Mouse (Mus musculus): ENCODE results near the gene Gipc1.

Gene Gipc1

DNA sequence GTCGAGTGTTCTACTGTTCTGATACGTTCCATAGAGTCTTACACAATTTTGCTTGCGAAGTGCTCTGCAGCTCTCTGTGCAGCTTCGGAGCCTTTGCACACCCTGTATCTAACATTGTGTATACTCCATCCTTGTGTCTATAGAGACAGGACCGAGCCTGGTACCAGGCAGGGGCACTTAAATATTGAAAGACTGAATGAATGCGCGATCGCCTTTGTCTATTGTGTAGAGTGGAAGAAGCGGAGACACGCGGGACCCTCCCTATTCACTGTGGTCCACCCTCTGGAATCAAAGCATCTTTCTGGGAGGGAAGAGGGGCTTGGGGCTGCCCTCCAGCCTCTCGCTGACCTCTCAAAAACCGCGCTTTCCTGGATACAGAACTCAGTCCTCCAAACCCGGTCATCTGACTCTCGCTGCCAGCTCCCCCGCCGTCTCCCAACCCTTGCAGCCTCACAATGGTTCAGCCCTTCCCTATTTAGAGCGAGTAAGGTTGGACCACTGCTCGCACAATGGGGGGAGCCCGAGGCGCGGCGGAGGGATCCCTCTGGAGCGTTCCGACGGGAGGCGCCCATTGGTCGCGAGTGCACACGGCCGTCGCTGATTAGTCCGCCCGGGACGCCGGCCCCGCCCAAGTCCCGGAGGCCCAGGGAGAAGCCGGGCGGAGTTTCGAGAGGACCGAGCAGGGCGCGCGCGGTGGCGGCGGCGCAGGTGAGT, at the start of gene Gipc1:
TSS of gene Gipc1 (plus strand) at position 648 of the 714 bp plus-strand sequence.
- peak; percentile 93 for DNase-seq (ENCODE audit: low read depth, low spot score)

DNA sequence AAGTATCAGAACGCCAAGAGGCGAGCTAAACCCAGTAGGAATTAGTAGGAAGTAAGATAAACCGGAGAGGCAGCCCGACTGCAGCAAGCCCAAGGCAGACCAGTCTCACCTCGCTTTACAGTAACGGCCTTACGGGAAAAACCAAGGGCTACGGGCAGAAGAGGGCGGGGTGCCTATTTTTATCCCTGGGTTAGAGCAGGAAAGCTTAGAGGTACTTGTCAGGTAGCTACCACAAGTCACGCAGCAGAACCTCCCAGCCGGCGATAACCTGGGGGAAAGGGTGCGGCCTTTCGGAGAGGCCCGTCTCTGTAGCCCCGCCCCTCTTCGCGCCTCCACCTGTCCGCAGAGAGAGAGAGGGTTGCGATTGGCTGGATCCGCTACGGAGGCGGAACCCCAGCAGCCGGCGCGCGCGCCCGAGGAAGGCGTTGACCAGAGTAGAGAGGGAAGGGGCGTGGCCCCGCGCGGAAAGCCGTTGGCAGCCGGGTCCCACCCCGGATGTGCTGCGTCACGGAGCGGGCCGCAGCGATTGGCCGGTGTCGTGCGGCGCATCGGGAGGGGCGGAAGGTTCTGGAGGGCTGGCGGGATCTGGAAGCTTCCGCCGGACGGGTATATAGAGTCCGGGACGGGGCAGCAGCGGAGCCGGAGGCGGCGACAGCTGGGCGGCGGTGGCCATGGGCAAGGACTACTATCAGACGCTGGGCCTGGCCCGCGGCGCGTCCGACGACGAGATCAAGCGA, 44.6 kb upstream of the Gipc1 start, which contains the start of the genes Tecr and Dnajb1:
TSS of gene Tecr (minus strand) at position 311 of the 737 bp plus-strand sequence.
TSS of gene Dnajb1 (plus strand) at position 533 of the 737 bp plus-strand sequence.
- peak; percentile 99 for DNase-seq (ENCODE audit: low read depth, low spot score)

GRCm38 (mm10) chr8:83608398-83608829, 44.1 kb upstream of the Gipc1 start:
- peak; percentile 75 for DNase-seq (ENCODE audit: low read depth, low spot score)

- no peak for DNase-seq (ENCODE audit: low read depth, low spot score)
These were observed 43.4 kb upstream of the Gipc1 start for GRCm38 (mm10) chr8:83609086-83609485.

- DNase-seq (ENCODE audit: low read depth, low spot score): no peak
These were observed 42.8 kb upstream of the Gipc1 start for GRCm38 (mm10) chr8:83609547-83610180.

DNA sequence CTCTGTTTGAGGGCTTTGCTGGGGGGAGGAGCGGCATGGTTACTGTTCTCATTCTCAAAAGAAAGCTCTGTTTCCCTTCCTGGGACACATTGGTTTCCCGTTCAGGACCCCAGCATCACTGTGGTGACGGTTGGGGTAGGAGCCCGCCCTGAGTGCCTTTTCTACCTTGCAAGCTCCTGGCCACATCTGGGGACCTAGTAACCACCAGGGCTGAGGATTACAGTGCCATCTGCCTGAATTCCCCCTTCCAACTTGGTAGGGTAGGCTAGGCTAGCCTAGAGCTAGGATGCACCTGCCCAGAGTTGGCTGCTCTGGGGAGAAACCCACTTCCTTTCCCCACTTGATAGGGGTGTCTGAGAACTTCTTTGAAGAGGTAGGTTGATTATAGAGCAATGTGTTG, 40.6 kb upstream of the Gipc1 start:
- no peak for DNase-seq (ENCODE audit: low read depth, low spot score)

GRCm38 (mm10) chr8:83613695-83614094, 38.8 kb upstream of the Gipc1 start:
- DNase-seq (ENCODE audit: low read depth, low spot score): no peak

- DNase-seq (ENCODE audit: low read depth, low spot score): no peak
These were observed 35.9 kb upstream of the Gipc1 start for GRCm38 (mm10) chr8:83616625-83617024.

- DNase-seq (ENCODE audit: low read depth, low spot score): no peak
These were observed 35.4 kb upstream of the Gipc1 start for GRCm38 (mm10) chr8:83617111-83617510.

GRCm38 (mm10) chr8:83618566-83618965, 33.9 kb upstream of the Gipc1 start:
- no peak for DNase-seq (ENCODE audit: low read depth, low spot score)

GRCm38 (mm10) chr8:83619568-83620285, 32.8 kb upstream of the Gipc1 start:
- no peak for DNase-seq (ENCODE audit: low read depth, low spot score)

DNA sequence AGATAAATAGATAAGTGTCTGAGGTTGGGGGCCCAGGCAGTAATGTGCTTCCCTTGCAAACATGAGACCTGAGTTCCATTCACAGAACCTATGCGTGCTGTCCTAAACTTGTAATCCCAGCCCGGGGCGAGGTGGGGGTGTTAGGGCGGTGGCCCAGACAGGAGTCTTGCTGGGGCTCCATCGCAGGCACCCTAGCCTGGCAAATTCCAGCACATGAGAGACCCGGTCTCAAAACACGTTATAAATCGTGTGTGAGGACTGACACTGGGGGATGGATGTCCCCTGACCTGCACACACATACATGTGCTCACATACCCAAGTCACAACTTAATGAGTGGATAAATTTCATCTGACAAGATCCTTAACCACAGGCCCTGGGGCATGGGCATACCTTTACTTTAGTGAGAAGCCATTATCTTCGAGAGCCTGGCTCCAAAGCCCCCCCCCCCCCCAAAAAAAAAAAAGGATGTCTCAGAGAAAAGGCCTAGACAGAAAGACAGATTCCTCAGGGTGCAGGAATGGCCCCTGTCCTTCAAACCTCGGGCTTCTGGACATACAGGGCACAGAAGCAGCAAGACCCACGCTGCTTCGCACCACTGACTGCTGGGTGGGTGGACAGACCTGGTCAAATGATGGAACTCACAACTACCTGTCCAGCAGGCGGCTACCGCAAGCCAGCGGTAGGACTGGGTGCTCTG, 30.6 kb upstream of the Gipc1 start:
- no peak for DNase-seq (ENCODE audit: low read depth, low spot score)

GRCm38 (mm10) chr8:83622389-83622989, 30.0 kb upstream of the Gipc1 start:
- DNase-seq (ENCODE audit: low read depth, low spot score): peak; percentile 86

GRCm38 (mm10) chr8:83623549-83623948, 28.9 kb upstream of the Gipc1 start:
- no peak for DNase-seq (ENCODE audit: low read depth, low spot score)

GRCm38 (mm10) chr8:83624739-83625138, 27.7 kb upstream of the Gipc1 start:
- no peak for DNase-seq (ENCODE audit: low read depth, low spot score)

DNA sequence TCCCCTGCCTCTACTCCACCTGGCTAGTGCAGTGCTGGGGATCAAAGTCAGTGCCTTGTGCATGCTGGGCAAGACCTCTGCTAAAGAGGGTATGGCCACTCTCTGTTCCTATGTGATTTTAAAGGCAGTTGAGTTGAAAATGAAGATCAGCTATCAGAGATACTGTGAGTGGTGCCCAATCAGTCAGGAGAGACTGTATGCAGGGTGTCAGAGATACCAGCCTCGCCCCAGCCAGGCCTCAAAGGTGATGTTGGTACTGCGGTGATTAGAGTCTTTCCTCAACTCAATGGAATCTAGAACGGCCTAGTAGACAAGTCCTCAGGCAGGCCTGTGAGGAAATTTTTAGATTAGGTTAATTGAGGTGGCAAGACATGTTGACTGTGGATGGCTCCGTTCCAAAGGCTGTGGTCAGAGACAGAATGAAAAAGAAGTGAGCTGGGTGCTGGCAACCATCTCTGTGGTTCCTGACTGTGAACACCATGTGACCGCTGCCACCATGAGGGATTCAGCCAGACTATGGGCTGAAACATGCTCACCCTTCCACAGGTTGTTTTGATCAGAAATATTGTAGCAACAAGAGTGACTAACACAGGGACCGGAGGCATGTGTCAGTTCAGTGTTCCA, 26.7 kb upstream of the Gipc1 start:
- DNase-seq (ENCODE audit: low read depth, low spot score): no peak

GRCm38 (mm10) chr8:83632083-83632707, 20.3 kb upstream of the Gipc1 start:
- DNase-seq (ENCODE audit: low read depth, low spot score): no peak

DNA sequence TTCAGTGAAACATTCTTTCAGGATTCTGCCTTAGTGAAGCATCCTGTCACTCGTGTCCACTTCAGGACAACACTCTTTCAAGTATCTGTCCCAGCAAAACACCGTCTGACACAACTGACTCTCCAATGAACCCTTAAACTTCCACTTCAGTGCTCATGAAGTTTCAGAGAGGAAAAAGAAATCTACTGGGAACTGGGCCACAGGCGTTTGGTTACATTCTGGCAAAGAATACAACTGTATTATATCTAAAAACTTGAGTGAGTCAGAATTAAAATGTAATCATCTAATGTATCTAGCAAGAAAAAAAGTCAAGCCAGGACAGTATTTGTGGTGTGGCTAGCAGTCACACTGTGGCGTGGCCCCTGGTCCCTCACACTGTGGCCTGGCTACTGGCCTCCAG, 13.6 kb upstream of the Gipc1 start:
- DNase-seq (ENCODE audit: low read depth, low spot score): no peak

- no peak for DNase-seq (ENCODE audit: low read depth, low spot score)
These were observed 12.8 kb upstream of the Gipc1 start for GRCm38 (mm10) chr8:83639649-83640048.

DNA sequence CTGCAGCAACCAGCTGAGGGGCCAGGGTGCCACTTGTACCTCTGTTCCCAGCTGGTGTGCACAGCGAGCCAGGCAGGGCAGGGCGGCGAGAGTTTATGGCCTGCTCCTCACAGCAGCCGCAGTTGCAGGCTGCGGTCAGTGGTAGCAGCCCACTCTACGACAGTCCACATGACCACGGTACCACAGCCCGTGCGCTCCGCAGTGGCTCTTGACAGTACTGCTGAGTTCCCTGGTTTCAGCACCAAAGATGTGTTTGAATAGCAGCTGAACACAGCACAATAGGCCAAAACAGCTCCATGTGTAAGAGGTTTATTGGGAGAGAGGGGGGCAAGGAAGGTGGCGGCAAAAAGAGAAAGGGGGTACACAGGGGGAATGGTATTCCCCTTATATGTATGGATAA, 5.0 kb upstream of the Gipc1 start:
- no peak for DNase-seq (ENCODE audit: low read depth, low spot score)
